Mouse (Mus musculus): ENCODE measurements around the gene Rbpjl. TPM values are rescaled to one million over a fixed set of nuclear protein-coding genes. Genes with fewer than 3 reads are reported as not detected.

The Rbpjl gene
- polyA plus RNA-seq, 2 experiments: 0.45 to 2.7 TPM

- no peak for ATAC-seq (ENCODE audit: low FRiP score, low read depth)
- Histone ChIP-seq H3K9me3 (ENCODE audit: control insufficient read depth, low read length) (no peaks in the 10 kb centered on the region), H3K4me2 (replicated peaks; ENCODE audit: low read depth, low read length, severe bottlenecking) (no peak overlapping the region), H3K36me3 (ENCODE audit: control insufficient read depth, insufficient read depth, low read length) (peaks cover 7% of the 10 kb centered on the region), H3K27ac (replicated peaks; ENCODE audit: low read depth, low read length) (no peak overlapping the region), H3K4me3 (replicated peaks; ENCODE audit: low read length) (no peak overlapping the region), H3K4me1 (ENCODE audit: control insufficient read depth, insufficient read depth, low read length) (peaks cover 22% of the 10 kb centered on the region), H3K9ac (ENCODE audit: low read depth, low read length, severe bottlenecking) (no peak overlapping the region), H3K27me3 (ENCODE audit: control insufficient read depth, insufficient read depth, low read length) (no peaks in the 10 kb centered on the region)
- no peak for TF ChIP-seq POLR2A (IDR thresholded peaks at IDR 0.05; ENCODE audit: borderline replicate concordance, extremely low read depth, insufficient read depth, insufficient read length)
- no peak for DNase-seq (ENCODE audit: low spot score)
- whole genome bisulfite sequencing: 88% methylated on average over 8 of the region's 8 CpGs
These were observed 55.6 kb downstream of the Rbpjl start for GRCm38 (mm10) chr2:164458535-164458934.

GRCm38 (mm10) chr2:164460745-164461551 lies 58.0 kb downstream of the Rbpjl start, which contains the start of gene Gm20458:
Gene Gm20458, plus strand, starts transcription at chr2:164460967.
- Histone ChIP-seq H3K9me3 (ENCODE audit: control insufficient read depth, low read length) (no peaks in the 10 kb centered on the region), H3K27me3 (ENCODE audit: control insufficient read depth, insufficient read depth, low read length) (no peaks in the 10 kb centered on the region), H3K4me3 (replicated peaks; ENCODE audit: low read length) (peak within 1 kb of the TSS; percentile 83), H3K4me2 (replicated peaks; ENCODE audit: low read depth, low read length, severe bottlenecking) (peak within 1 kb of the TSS; percentile 65), H3K4me1 (ENCODE audit: control insufficient read depth, insufficient read depth, low read length) (peaks cover 12% of the 10 kb centered on the region), H3K36me3 (ENCODE audit: control insufficient read depth, insufficient read depth, low read length) (peaks cover 24% of the 10 kb centered on the region), H3K27ac (replicated peaks; ENCODE audit: low read depth, low read length) (peak within 1 kb of the TSS; percentile 65), H3K9ac (ENCODE audit: low read depth, low read length, severe bottlenecking) (peak within 1 kb of the TSS; percentile 78)
- TF ChIP-seq POLR2A (IDR thresholded peaks at IDR 0.05; ENCODE audit: borderline replicate concordance, extremely low read depth, insufficient read depth, insufficient read length): peak; percentile 64; the same call in 1 of the 2 replicates
- ATAC-seq (ENCODE audit: low FRiP score, low read depth) (peak; percentile 97), DNase-seq (ENCODE audit: low spot score) (peak; percentile 98)
- WGBS: under 1% methylated on average over 59 of the region's 79 CpGs

Small RNA genes within 50 kb of the gene (microRNA-seq; reads per million reads assigned to microRNA genes)
- gene Mir7678: not detected

Other genes with a start within 250 kb of the Rbpjl start
- gene Kcns1, start 232.0 kb upstream of the Rbpjl start, polyA plus RNA-seq (2012; rRNA removed): 6.8 and 11.2 TPM in 2 replicates
- gene Kcns1, start 232.0 kb upstream of the Rbpjl start, polyA plus RNA-seq (2014; fragmentation: Nextera tagmentation; extraction: Ambion mirVana): 2.7 and 3.2 TPM in 2 replicates
- gene Wfdc5, start 220.4 kb upstream of the Rbpjl start, polyA plus RNA-seq (2012; rRNA removed): 0.08 TPM in 1 of 2 replicates, not detected in the other
- 0.33 and 0.77 TPM in 2 replicates for gene Wfdc5, start 220.4 kb upstream of the Rbpjl start, polyA plus RNA-seq (2014; fragmentation: Nextera tagmentation; extraction: Ambion mirVana)
- 0.30 and 0.32 TPM in 2 replicates for gene Wfdc12, start 212.5 kb upstream of the Rbpjl start, polyA plus RNA-seq (2012; rRNA removed)
- gene Wfdc12, start 212.5 kb upstream of the Rbpjl start, polyA plus RNA-seq (2014; fragmentation: Nextera tagmentation; extraction: Ambion mirVana): not detected in 2 replicates
- not detected in 2 replicates for gene Wfdc15a, start 203.0 kb upstream of the Rbpjl start, polyA plus RNA-seq (2012; rRNA removed)
- not detected in 2 replicates for gene Wfdc15a, start 203.0 kb upstream of the Rbpjl start, polyA plus RNA-seq (2014; fragmentation: Nextera tagmentation; extraction: Ambion mirVana)
- gene Wfdc15b, start 181.5 kb upstream of the Rbpjl start, polyA plus RNA-seq (2012; rRNA removed): not detected in 2 replicates
- not detected in 2 replicates for gene Wfdc15b, start 181.5 kb upstream of the Rbpjl start, polyA plus RNA-seq (2014; fragmentation: Nextera tagmentation; extraction: Ambion mirVana)
- not detected in 2 replicates for gene Svs2, start 164.7 kb upstream of the Rbpjl start, polyA plus RNA-seq (2012; rRNA removed)
- gene Svs2, start 164.7 kb upstream of the Rbpjl start, polyA plus RNA-seq (2014; fragmentation: Nextera tagmentation; extraction: Ambion mirVana): not detected in 2 replicates
- gene Svs3b, start 146.5 kb upstream of the Rbpjl start, polyA plus RNA-seq (2012; rRNA removed): not detected in 2 replicates
- gene Svs3b, start 146.5 kb upstream of the Rbpjl start, polyA plus RNA-seq (2014; fragmentation: Nextera tagmentation; extraction: Ambion mirVana): not detected in 2 replicates
- gene Svs4, start 124.7 kb upstream of the Rbpjl start, polyA plus RNA-seq (2012; rRNA removed): not detected in 2 replicates
- not detected in 2 replicates for gene Svs4, start 124.7 kb upstream of the Rbpjl start, polyA plus RNA-seq (2014; fragmentation: Nextera tagmentation; extraction: Ambion mirVana)
- gene Svs3a, start 113.9 kb upstream of the Rbpjl start, polyA plus RNA-seq (2012; rRNA removed): not detected in 2 replicates
- gene Svs3a, start 113.9 kb upstream of the Rbpjl start, polyA plus RNA-seq (2014; fragmentation: Nextera tagmentation; extraction: Ambion mirVana): not detected in 2 replicates
- gene Svs6, start 86.4 kb upstream of the Rbpjl start, polyA plus RNA-seq (2012; rRNA removed): not detected in 2 replicates
- gene Svs6, start 86.4 kb upstream of the Rbpjl start, polyA plus RNA-seq (2014; fragmentation: Nextera tagmentation; extraction: Ambion mirVana): not detected in 2 replicates
- gene Svs5, start 70.4 kb upstream of the Rbpjl start, polyA plus RNA-seq (2012; rRNA removed): not detected in 2 replicates
- not detected in 2 replicates for gene Svs5, start 70.4 kb upstream of the Rbpjl start, polyA plus RNA-seq (2014; fragmentation: Nextera tagmentation; extraction: Ambion mirVana)
- gene Slpi, start 14.0 kb upstream of the Rbpjl start, polyA plus RNA-seq (2012; rRNA removed): 3.9 and 5.1 TPM in 2 replicates
- 1.1 and 2.1 TPM in 2 replicates for gene Slpi, start 14.0 kb upstream of the Rbpjl start, polyA plus RNA-seq (2014; fragmentation: Nextera tagmentation; extraction: Ambion mirVana)
- 362 and 495 TPM in 2 replicates for gene Matn4, start 2.0 kb downstream of the Rbpjl start, polyA plus RNA-seq (2012; rRNA removed)
- gene Matn4, start 2.0 kb downstream of the Rbpjl start, polyA plus RNA-seq (2014; fragmentation: Nextera tagmentation; extraction: Ambion mirVana): 30.2 and 39.9 TPM in 2 replicates
- gene Sdc4, start 40.7 kb downstream of the Rbpjl start, polyA plus RNA-seq (2012; rRNA removed): 27.4 and 29.7 TPM in 2 replicates
- gene Sdc4, start 40.7 kb downstream of the Rbpjl start, polyA plus RNA-seq (2014; fragmentation: Nextera tagmentation; extraction: Ambion mirVana): 65.9 and 68.2 TPM in 2 replicates
- 48.4 and 68.8 TPM in 2 replicates for gene Sys1, start 53.8 kb downstream of the Rbpjl start, polyA plus RNA-seq (2012; rRNA removed)
- 73.1 TPM in 2 replicates for gene Sys1, start 53.8 kb downstream of the Rbpjl start, polyA plus RNA-seq (2014; fragmentation: Nextera tagmentation; extraction: Ambion mirVana)
- gene Gm20458, start 57.8 kb downstream of the Rbpjl start, polyA plus RNA-seq (2012; rRNA removed): 9.0 and 10.4 TPM in 2 replicates
- 12.2 and 14.3 TPM in 2 replicates for gene Gm20458, start 57.8 kb downstream of the Rbpjl start, polyA plus RNA-seq (2014; fragmentation: Nextera tagmentation; extraction: Ambion mirVana)
- gene Trp53tg5, start 70.6 kb downstream of the Rbpjl start, polyA plus RNA-seq (2012; rRNA removed): not detected in 2 replicates
- gene Trp53tg5, start 70.6 kb downstream of the Rbpjl start, polyA plus RNA-seq (2014; fragmentation: Nextera tagmentation; extraction: Ambion mirVana): 0.22 TPM in 1 of 2 replicates, not detected in the other
- 7.7 and 8.3 TPM in 2 replicates for gene Dbndd2, start 83.0 kb downstream of the Rbpjl start, polyA plus RNA-seq (2012; rRNA removed)
- 2.9 and 4.4 TPM in 2 replicates for gene Dbndd2, start 83.0 kb downstream of the Rbpjl start, polyA plus RNA-seq (2014; fragmentation: Nextera tagmentation; extraction: Ambion mirVana)
- 99.5 and 142 TPM in 2 replicates for gene Pigt, start 94.4 kb downstream of the Rbpjl start, polyA plus RNA-seq (2012; rRNA removed)
- 72.4 and 81.4 TPM in 2 replicates for gene Pigt, start 94.4 kb downstream of the Rbpjl start, polyA plus RNA-seq (2014; fragmentation: Nextera tagmentation; extraction: Ambion mirVana)
- 30.4 and 31.0 TPM in 2 replicates for gene Wfdc2, start 159.3 kb downstream of the Rbpjl start, polyA plus RNA-seq (2012; rRNA removed)
- gene Wfdc2, start 159.3 kb downstream of the Rbpjl start, polyA plus RNA-seq (2014; fragmentation: Nextera tagmentation; extraction: Ambion mirVana): 27.3 and 44.0 TPM in 2 replicates
- not detected in 2 replicates for gene Spint3, start 170.3 kb downstream of the Rbpjl start, polyA plus RNA-seq (2012; rRNA removed)
- not detected in 2 replicates for gene Spint3, start 170.3 kb downstream of the Rbpjl start, polyA plus RNA-seq (2014; fragmentation: Nextera tagmentation; extraction: Ambion mirVana)
- 0.37 and 0.55 TPM in 2 replicates for gene Wfdc6a, start 182.3 kb downstream of the Rbpjl start, polyA plus RNA-seq (2012; rRNA removed)
- gene Wfdc6a, start 182.3 kb downstream of the Rbpjl start, polyA plus RNA-seq (2014; fragmentation: Nextera tagmentation; extraction: Ambion mirVana): 0.25 and 0.53 TPM in 2 replicates
- not detected in 2 replicates for gene Eppin, start 190.5 kb downstream of the Rbpjl start, polyA plus RNA-seq (2012; rRNA removed)
- not detected in 2 replicates for gene Eppin, start 190.5 kb downstream of the Rbpjl start, polyA plus RNA-seq (2014; fragmentation: Nextera tagmentation; extraction: Ambion mirVana)
- gene Wfdc6b, start 210.4 kb downstream of the Rbpjl start, polyA plus RNA-seq (2012; rRNA removed): not detected in 2 replicates
- gene Wfdc6b, start 210.4 kb downstream of the Rbpjl start, polyA plus RNA-seq (2014; fragmentation: Nextera tagmentation; extraction: Ambion mirVana): not detected in 2 replicates
- not detected in 2 replicates for gene Wfdc8, start 210.5 kb downstream of the Rbpjl start, polyA plus RNA-seq (2012; rRNA removed)
- gene Wfdc8, start 210.5 kb downstream of the Rbpjl start, polyA plus RNA-seq (2014; fragmentation: Nextera tagmentation; extraction: Ambion mirVana): not detected in 2 replicates
- not detected in 2 replicates for gene Wfdc16, start 235.7 kb downstream of the Rbpjl start, polyA plus RNA-seq (2012; rRNA removed)
- gene Wfdc16, start 235.7 kb downstream of the Rbpjl start, polyA plus RNA-seq (2014; fragmentation: Nextera tagmentation; extraction: Ambion mirVana): not detected in 2 replicates

Data from limb, embryonic 14.5 days (tissue).